Mouse (Mus musculus) 3134 (cell line): ENCODE measurements around the gene Rgcc.

Source experiments
- DNase-seq: peaks from one replicate; pipeline ENCODE4 v3.0.0-alpha.2; 2011; ENCODE audit warnings: low spot score; ENCODE audit not compliant: insufficient read length; ENCODE audit errors: extremely low read depth

Gene Rgcc

GRCm38 (mm10) chr14:79301466-79301875, at the start of gene Rgcc:
Gene Rgcc (minus strand): TSS chr14:79301645.
- DNase-seq, result peak; percentile 79

- DNase-seq, result no peak
Measured at GRCm38 (mm10) chr14:79346384-79346783, 44.9 kb upstream of the Rgcc start.

GRCm38 (mm10) chr14:79335613-79336012, 34.2 kb upstream of the Rgcc start:
- DNase-seq, result no peak

GRCm38 (mm10) chr14:79331936-79332335, 30.5 kb upstream of the Rgcc start:
- no peak for DNase-seq

GRCm38 (mm10) chr14:79330944-79331561, 29.6 kb upstream of the Rgcc start:
- DNase-seq, result no peak

GRCm38 (mm10) chr14:79327033-79327432, 25.6 kb upstream of the Rgcc start:
- DNase-seq, result no peak

- DNase-seq, result no peak
Measured at GRCm38 (mm10) chr14:79324112-79324840, 22.8 kb upstream of the Rgcc start.

- no peak for DNase-seq
Measured at GRCm38 (mm10) chr14:79321881-79322280, 20.4 kb upstream of the Rgcc start.

- peak; percentile 19 for DNase-seq
Measured at GRCm38 (mm10) chr14:79321152-79321551, 19.7 kb upstream of the Rgcc start.

GRCm38 (mm10) chr14:79317602-79318001, 16.2 kb upstream of the Rgcc start:
- DNase-seq, result no peak

- DNase-seq, result no peak
Measured at GRCm38 (mm10) chr14:79315877-79316276, 14.4 kb upstream of the Rgcc start.

GRCm38 (mm10) chr14:79314245-79315010, 13.0 kb upstream of the Rgcc start:
- DNase-seq, result no peak

- DNase-seq, result no peak
Measured at GRCm38 (mm10) chr14:79313439-79314175, 12.2 kb upstream of the Rgcc start.

GRCm38 (mm10) chr14:79312719-79313118, 11.3 kb upstream of the Rgcc start:
- DNase-seq, result no peak

- no peak for DNase-seq
Measured at GRCm38 (mm10) chr14:79311918-79312454, 10.5 kb upstream of the Rgcc start.

- DNase-seq, result no peak
Measured at GRCm38 (mm10) chr14:79309115-79309514, 7.7 kb upstream of the Rgcc start.

GRCm38 (mm10) chr14:79308364-79308763, 6.9 kb upstream of the Rgcc start:
- no peak for DNase-seq

GRCm38 (mm10) chr14:79307908-79308307, 6.5 kb upstream of the Rgcc start:
- DNase-seq, result no peak

GRCm38 (mm10) chr14:79307138-79307537, 5.7 kb upstream of the Rgcc start:
- no peak for DNase-seq

GRCm38 (mm10) chr14:79304873-79305464, 3.5 kb upstream of the Rgcc start:
- DNase-seq, result no peak
